Mouse (Mus musculus) embryonic facial prominence, embryonic 15.5 days (tissue): ENCODE data around the gene Psrc1. TPM values are rescaled to one million over a fixed set of nuclear protein-coding genes. Genes with fewer than 3 reads are reported as not detected.

Experiments used
- ATAC-seq: fragments of 200-750 bp; cut with Nextera tagmentation; 2 replicates; pipeline ENCODE4 v1.8.0; 2017; ENCODE audit warnings: low read depth, moderate TSS enrichment; ENCODE audit not compliant: insufficient number of reproducible peaks, low FRiP score, low TSS enrichment
- H3K27ac ChIP-seq: fragments of 300-500 bp; sonication (generic); replicated peaks from 2 replicates; pipeline ENCODE4 v1.5.1; 2015; ENCODE audit warnings: mild to moderate bottlenecking, inconsistent platforms
- H3K27me3 ChIP-seq: fragments of 300-500 bp; sonication (generic); 2 replicates; pipeline ENCODE4 v1.6.1; 2015; ENCODE audit warnings: inconsistent platforms
- H3K36me3 ChIP-seq: fragments of 300-500 bp; sonication (generic); 2 replicates; pipeline ENCODE4 v1.6.1; 2015; ENCODE audit warnings: mild to moderate bottlenecking, inconsistent platforms
- H3K4me1 ChIP-seq: fragments of 300-500 bp; sonication (generic); 2 replicates; pipeline ENCODE4 v1.6.1; 2015; ENCODE audit warnings: inconsistent platforms
- H3K4me2 ChIP-seq: fragments of 300-500 bp; sonication (generic); replicated peaks from 2 replicates; pipeline ENCODE4 v1.6.1; 2015; ENCODE audit warnings: mild to moderate bottlenecking, inconsistent platforms
- H3K4me3 ChIP-seq: fragments of 300-500 bp; sonication (generic); replicated peaks from 2 replicates; pipeline ENCODE4 v1.5.1; 2015; ENCODE audit warnings: mild to moderate bottlenecking, inconsistent platforms
- H3K9ac ChIP-seq: fragments of 300-500 bp; sonication (generic); 2 replicates; pipeline ENCODE4 v1.6.1; 2015; ENCODE audit warnings: inconsistent platforms
- H3K9me3 ChIP-seq: fragments of 300-500 bp; sonication (generic); replicated peaks from 2 replicates; pipeline ENCODE4 v1.6.1; 2016; ENCODE audit warnings: inconsistent platforms
- WGBS: fragments of 180-500 bp; shearing (Covaris S2); methylation state at CpG from one replicate; pipeline ENCODE4 v1.1.7; 2015; 5-methylcytosine and 5-hydroxymethylcytosine counted together
- polyA plus RNA-seq: library from polyadenylated mRNA; unstranded; fragments of >200 nt; fragmentation: Nextera tagmentation; extraction: Ambion mirVana; gene quantifications from 2 replicates; pipeline ENCODE4 v1.2.1, GENCODE M21; 2015

Gene Psrc1
- polyA plus RNA-seq: 41.7 TPM in 2 replicates

GRCm38 (mm10) chr3:108383485-108384354, at the start of gene Psrc1:
Psrc1 (plus strand) TSS chr3:108383839.
- Histone ChIP-seq H3K4me3 (peak within 1 kb of the TSS; percentile 69), H3K27ac (peak within 1 kb of the TSS; percentile 86), H3K4me1 (peaks cover 44% of the 10 kb centered on the region), H3K27me3 (no peaks in the 10 kb centered on the region), H3K9me3 (no peaks in the 10 kb centered on the region), H3K9ac (peak within 1 kb of the TSS; percentile 39; the same call in 1 of the 2 replicates), H3K4me2 (peak within 1 kb of the TSS; percentile 67), H3K36me3 (peaks cover 6% of the 10 kb centered on the region; the same call in 1 of the 2 replicates)
- peak; percentile 84 for ATAC-seq
- under 1% methylated on average over 44 of the region's 44 CpGs for WGBS

- peaks cover 64% of the 10 kb centered on the region for H3K36me3 ChIP-seq
- no peak for ATAC-seq
- H3K4me1 ChIP-seq: no peaks in the 10 kb centered on the region
- no peak overlapping the region for H3K4me3 ChIP-seq
- H3K9ac ChIP-seq: no peak overlapping the region
- no peak overlapping the region for H3K27ac ChIP-seq
- 93% methylated on average over 5 of the region's 5 CpGs for WGBS
- no peak overlapping the region for H3K4me2 ChIP-seq
- H3K9me3 ChIP-seq: no peaks in the 10 kb centered on the region
- H3K27me3 ChIP-seq: no peaks in the 10 kb centered on the region
These were observed 46.8 kb upstream of the Psrc1 start for GRCm38 (mm10) chr3:108336878-108337277.

- Histone ChIP-seq H3K36me3 (peaks cover 57% of the 10 kb centered on the region), H3K4me2 (no peak overlapping the region), H3K4me3 (no peak overlapping the region), H3K27ac (no peak overlapping the region), H3K9ac (no peak overlapping the region), H3K4me1 (no peaks in the 10 kb centered on the region), H3K27me3 (no peaks in the 10 kb centered on the region), H3K9me3 (no peaks in the 10 kb centered on the region)
- no peak for ATAC-seq
- WGBS: 86% methylated on average over 2 of the region's 2 CpGs
These were observed 42.6 kb upstream of the Psrc1 start for GRCm38 (mm10) chr3:108341040-108341439.

GRCm38 (mm10) chr3:108342185-108342584, 41.5 kb upstream of the Psrc1 start:
- H3K9me3 ChIP-seq: no peaks in the 10 kb centered on the region
- WGBS: 44% methylated on average over 7 of the region's 7 CpGs

GRCm38 (mm10) chr3:108345855-108346254, 37.8 kb upstream of the Psrc1 start:
- Histone ChIP-seq H3K27me3 (no peaks in the 10 kb centered on the region), H3K9me3 (no peaks in the 10 kb centered on the region), H3K9ac (no peak overlapping the region), H3K4me2 (no peak overlapping the region), H3K36me3 (peaks cover 52% of the 10 kb centered on the region), H3K4me1 (no peaks in the 10 kb centered on the region), H3K27ac (no peak overlapping the region), H3K4me3 (no peak overlapping the region)
- 83% methylated on average over 7 of the region's 7 CpGs for WGBS
- ATAC-seq: no peak

More at GRCm38 (mm10) chr3:108342185-108342584, 41.5 kb upstream of the Psrc1 start:
- H3K36me3 ChIP-seq: peaks cover 60% of the 10 kb centered on the region
- no peak overlapping the region for H3K4me2 ChIP-seq
- H3K9ac ChIP-seq: no peak overlapping the region
- H3K4me3 ChIP-seq: no peak overlapping the region
- ATAC-seq: peak; percentile 39; the same call in 1 of the 2 replicates
- H3K4me1 ChIP-seq: no peaks in the 10 kb centered on the region
- no peaks in the 10 kb centered on the region for H3K27me3 ChIP-seq
- H3K27ac ChIP-seq: 0 out of 2 replicates have a peak overlapping the region, but pooled peaks have one; percentile 48

GRCm38 (mm10) chr3:108348376-108348775, 35.3 kb upstream of the Psrc1 start:
- no peak overlapping the region for H3K27ac ChIP-seq
- H3K9me3 ChIP-seq: no peaks in the 10 kb centered on the region
- no peaks in the 10 kb centered on the region for H3K4me1 ChIP-seq
- no peak overlapping the region for H3K9ac ChIP-seq
- 80% methylated on average over 9 of the region's 9 CpGs for WGBS
- no peaks in the 10 kb centered on the region for H3K27me3 ChIP-seq
- H3K36me3 ChIP-seq: peaks cover 51% of the 10 kb centered on the region
- no peak overlapping the region for H3K4me3 ChIP-seq
- ATAC-seq: no peak
- no peak overlapping the region for H3K4me2 ChIP-seq

- Histone ChIP-seq H3K4me2 (no peak overlapping the region), H3K4me3 (no peak overlapping the region), H3K27ac (no peak overlapping the region), H3K9ac (no peak overlapping the region), H3K27me3 (no peaks in the 10 kb centered on the region), H3K9me3 (no peaks in the 10 kb centered on the region), H3K4me1 (no peaks in the 10 kb centered on the region), H3K36me3 (peaks cover 51% of the 10 kb centered on the region)
- WGBS: 87% methylated on average over 3 of the region's 3 CpGs
- ATAC-seq: no peak
These were observed 28.4 kb upstream of the Psrc1 start for GRCm38 (mm10) chr3:108355245-108355644.

GRCm38 (mm10) chr3:108357051-108357450, 26.6 kb upstream of the Psrc1 start:
- H3K27ac ChIP-seq: no peak overlapping the region
- H3K36me3 ChIP-seq: peaks cover 43% of the 10 kb centered on the region
- H3K4me1 ChIP-seq: peaks cover 13% of the 10 kb centered on the region
- H3K9ac ChIP-seq: no peak overlapping the region
- no peak overlapping the region for H3K4me3 ChIP-seq
- 85% methylated on average over 10 of the region's 10 CpGs for WGBS
- no peaks in the 10 kb centered on the region for H3K9me3 ChIP-seq
- no peak overlapping the region for H3K4me2 ChIP-seq
- no peak for ATAC-seq
- H3K27me3 ChIP-seq: no peaks in the 10 kb centered on the region

- H3K27me3 ChIP-seq: no peaks in the 10 kb centered on the region
- H3K27ac ChIP-seq: no peak overlapping the region
- H3K36me3 ChIP-seq: peaks cover 40% of the 10 kb centered on the region
- no peaks in the 10 kb centered on the region for H3K9me3 ChIP-seq
- peaks cover 13% of the 10 kb centered on the region for H3K4me1 ChIP-seq
- no peak overlapping the region for H3K4me3 ChIP-seq
- no peak for ATAC-seq
- H3K4me2 ChIP-seq: no peak overlapping the region
- 72% methylated on average over 6 of the region's 6 CpGs for WGBS
- H3K9ac ChIP-seq: no peak overlapping the region
These were observed 25.2 kb upstream of the Psrc1 start for GRCm38 (mm10) chr3:108358445-108358844.

GRCm38 (mm10) chr3:108360894-108361293, 22.7 kb upstream of the Psrc1 start:
- H3K9ac ChIP-seq: no peak overlapping the region
- peaks cover 15% of the 10 kb centered on the region for H3K36me3 ChIP-seq
- H3K27ac ChIP-seq: 0 out of 2 replicates have a peak overlapping the region, but pooled peaks have one; percentile 17
- no peak overlapping the region for H3K4me2 ChIP-seq
- no peaks in the 10 kb centered on the region for H3K9me3 ChIP-seq
- H3K4me3 ChIP-seq: no peak overlapping the region
- ATAC-seq: no peak
- no peaks in the 10 kb centered on the region for H3K27me3 ChIP-seq
- WGBS: 16% methylated on average over 7 of the region's 7 CpGs
- H3K4me1 ChIP-seq: peaks cover 13% of the 10 kb centered on the region

GRCm38 (mm10) chr3:108363626-108364025, 20.0 kb upstream of the Psrc1 start:
- 72% methylated on average over 3 of the region's 3 CpGs for WGBS
- Histone ChIP-seq H3K9me3 (no peaks in the 10 kb centered on the region), H3K36me3 (no peaks in the 10 kb centered on the region), H3K4me3 (no peak overlapping the region), H3K4me1 (peaks cover 13% of the 10 kb centered on the region), H3K4me2 (no peak overlapping the region), H3K27ac (no peak overlapping the region), H3K9ac (no peak overlapping the region), H3K27me3 (no peaks in the 10 kb centered on the region)
- no peak for ATAC-seq
